Mouse (Mus musculus): ENCODE data around the gene Stag2. TPM values are rescaled to one million over a fixed set of nuclear protein-coding genes. Genes with fewer than 3 reads are reported as not detected.

The Stag2 gene
- 100 to 1,000 TPM in 1 of 2 experiments, 10 to 100 TPM in 1; 91.2 to 113 TPM for total RNA-seq (2021)
- long read RNA-seq, experiment 1, full-length matches to known transcripts, result 14 of 29 reads
- long read RNA-seq, experiment 1, partial matches to known transcripts, result 5 of 29 reads
- long read RNA-seq, experiment 1, other reads (novel, unspliced or antisense), result 10 of 29 reads
- long read RNA-seq, experiment 2, full-length matches to known transcripts, result 16 of 46 reads
- long read RNA-seq, experiment 2, partial matches to known transcripts, result 10 of 46 reads
- long read RNA-seq, experiment 2, other reads (novel, unspliced or antisense), result 20 of 46 reads

- DNase-seq (ENCODE audit: low spot score in 2 of 2), result peak; percentile 83 to 86
Measured at GRCm38 (mm10) chrX:42148788-42149556, at the start of gene Stag2. Stag2 (plus strand) TSS chrX:42149317.

DNA sequence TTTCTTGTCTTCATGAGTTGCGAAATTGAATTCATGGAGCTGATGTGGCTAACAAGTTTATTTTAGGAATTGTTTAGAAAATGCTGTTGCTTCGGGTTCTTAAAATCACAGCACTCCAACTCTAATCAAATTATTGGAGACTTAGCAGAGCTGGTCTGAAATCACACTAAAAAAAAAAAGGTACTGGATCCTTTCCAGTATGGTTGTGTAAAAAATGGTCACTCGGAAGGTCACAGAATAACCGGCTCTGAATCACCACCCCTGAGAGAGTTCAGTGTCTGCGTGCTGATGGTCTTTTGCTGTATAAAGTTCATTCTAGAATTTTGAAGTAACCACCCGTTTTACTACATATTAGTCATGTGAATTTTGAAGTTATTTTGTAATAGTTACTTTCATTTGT, 42.0 kb upstream of the Stag2 start:
- no peak for DNase-seq (ENCODE audit: low spot score in 2 of 2)

GRCm38 (mm10) chrX:42110585-42110984, 38.5 kb upstream of the Stag2 start:
- no peak for DNase-seq (ENCODE audit: low spot score in 2 of 2)

DNA sequence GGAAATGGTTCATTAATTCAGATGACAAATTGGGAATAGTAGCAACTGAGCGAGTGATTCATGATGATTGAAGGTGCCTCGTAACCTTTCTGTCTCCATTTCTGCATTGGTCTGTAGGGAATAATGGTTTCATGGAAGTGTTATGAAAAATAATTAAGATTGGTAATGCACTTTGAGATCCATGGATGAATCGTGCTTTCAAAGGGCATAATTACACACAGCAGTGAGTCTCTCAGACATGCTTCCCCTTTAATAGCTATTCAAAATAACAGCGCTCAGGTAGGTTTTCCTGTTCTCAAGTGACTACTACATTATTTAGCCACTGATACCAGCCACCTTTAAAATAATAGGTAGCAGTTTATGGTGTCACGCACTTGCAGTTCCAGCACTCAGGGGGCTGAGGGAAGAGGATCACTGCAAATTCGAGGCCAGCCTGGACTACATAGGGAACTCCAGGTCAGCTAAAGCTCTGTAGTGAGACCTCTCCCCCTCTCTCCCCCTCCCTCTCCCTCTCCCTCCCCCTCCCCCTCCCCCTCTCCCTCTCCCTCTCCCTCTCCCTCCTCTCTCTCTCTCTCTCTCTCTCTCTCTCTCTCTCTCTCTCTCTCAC, 29.6 kb upstream of the Stag2 start:
- no peak for DNase-seq (ENCODE audit: low spot score in 2 of 2)

DNA sequence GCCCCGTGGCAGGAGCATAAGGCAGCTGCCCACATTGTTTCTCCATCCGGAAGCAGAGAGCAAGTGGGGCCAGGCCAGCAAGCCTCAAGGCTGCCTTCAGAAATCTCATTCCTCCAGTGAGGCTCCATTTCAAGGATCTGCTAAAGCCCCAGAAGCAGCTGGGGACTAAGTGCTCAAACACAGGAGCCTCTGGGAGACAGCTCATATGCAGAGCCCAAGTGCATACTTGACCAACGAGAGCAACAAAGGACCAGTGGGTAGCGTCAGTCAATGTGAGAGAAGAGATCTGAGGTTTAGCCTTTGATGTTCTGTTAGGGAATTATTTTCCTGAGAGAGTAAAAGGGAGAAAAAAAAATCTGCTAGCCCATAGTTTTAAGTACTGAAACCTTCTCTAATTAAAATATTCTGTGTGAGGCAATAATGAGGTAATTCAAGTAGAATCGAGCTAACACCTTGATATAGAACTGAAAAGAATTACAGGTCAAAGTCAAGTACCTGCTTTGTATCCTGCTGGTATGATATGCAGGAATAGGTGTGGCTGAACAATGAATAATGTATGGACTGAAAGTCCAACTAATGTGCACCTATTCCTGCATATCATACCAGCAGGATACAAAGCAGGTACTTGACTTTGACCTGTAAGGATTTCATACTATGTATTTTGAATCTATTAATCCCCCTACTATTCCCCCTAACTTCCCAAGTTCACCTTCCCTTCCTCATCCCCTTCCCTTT, 24.0 kb upstream of the Stag2 start:
- DNase-seq (ENCODE audit: low spot score in 2 of 2), result no peak

GRCm38 (mm10) chrX:42139882-42140281, 9.2 kb upstream of the Stag2 start:
- DNase-seq (ENCODE audit: low spot score in 2 of 2), result no peak

DNA sequence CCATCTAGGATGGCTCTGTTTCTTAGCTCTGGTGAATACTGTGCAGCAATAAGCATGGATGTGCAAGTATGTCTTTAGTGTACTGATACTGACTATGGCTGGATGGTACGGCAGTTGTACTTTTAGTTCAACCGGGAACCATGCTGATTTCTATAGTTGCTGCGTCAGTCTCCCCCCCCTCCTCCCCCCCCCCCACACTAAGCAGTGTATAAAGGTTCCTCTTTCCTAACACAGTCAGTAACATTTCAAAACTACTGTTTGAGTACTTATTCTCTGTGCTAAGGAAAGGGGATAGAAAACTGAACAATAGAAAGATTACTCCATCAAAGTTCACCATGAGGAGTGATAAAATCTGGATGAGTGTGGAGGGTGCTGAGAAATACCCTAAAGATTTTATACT, 6.5 kb upstream of the Stag2 start:
- no peak for DNase-seq (ENCODE audit: low spot score in 2 of 2)

DNA sequence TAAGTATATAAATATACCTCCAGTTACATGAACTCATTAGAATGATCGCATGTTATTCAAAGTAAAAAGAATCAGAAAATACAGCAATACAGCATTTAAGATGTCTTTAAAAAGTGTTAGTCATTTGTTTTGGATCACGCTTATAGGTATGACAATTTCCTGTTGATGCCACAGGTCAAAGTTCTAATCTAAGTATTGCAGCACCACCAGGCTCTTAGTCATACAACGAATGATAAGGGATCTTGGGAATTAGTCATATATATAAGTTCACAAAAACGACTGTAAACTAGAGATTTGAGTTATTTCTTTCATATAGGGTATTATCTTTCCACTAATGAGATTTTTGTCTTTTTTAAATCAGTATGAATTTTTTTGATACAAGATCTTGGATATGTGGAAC, 5.1 kb upstream of the Stag2 start:
- no peak for DNase-seq (ENCODE audit: low spot score in 2 of 2)

- peak in 1 of 2 experiments; percentile 6 for DNase-seq (ENCODE audit: low spot score in 2 of 2)
Measured at GRCm38 (mm10) chrX:42148016-42148451, 1.1 kb upstream of the Stag2 start.

DNA sequence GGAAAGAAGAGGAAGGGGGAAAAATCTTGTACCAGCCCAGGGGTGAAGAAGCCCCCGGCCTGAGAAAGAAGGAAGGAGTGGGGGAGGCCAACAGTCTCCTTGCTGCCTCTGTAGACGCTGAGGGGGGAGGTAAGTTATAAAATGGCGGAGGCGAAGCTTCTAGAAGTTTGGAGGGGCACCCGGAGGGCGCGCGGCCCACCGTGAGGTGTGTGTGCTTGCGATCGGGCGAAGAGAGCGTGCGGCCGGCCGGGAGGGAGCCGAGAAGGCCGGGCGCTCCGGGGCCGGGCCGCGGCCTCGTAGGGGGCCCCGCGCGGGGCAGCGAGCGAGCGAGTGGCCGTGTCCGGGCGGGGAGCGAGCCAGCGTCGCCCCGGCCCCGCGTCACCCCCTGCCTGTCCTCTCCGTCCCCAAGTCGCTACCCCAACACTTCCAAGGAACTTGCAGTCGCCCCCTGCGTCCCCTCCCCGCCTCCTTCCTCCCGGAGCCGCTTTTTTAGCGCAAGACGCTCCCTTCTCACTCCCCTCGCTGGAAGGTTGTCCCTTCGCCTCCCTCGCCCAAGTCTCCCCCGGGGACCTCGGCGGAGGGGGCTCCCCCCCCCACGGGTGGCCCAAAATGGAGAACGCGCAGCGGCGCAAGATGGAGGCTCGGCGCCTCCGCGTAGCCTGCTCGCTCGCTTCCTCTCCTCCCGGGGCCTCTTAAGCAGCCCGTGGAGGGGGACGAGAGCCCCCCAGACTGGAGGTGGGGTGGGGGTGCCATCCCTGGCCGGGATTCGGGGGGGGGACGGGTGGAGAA, 634 bp downstream of the Stag2 start:
- DNase-seq (ENCODE audit: low spot score in 2 of 2), result peak; percentile 35 to 65

- peak; percentile 61 to 81 for DNase-seq (ENCODE audit: low spot score in 2 of 2)
Measured at GRCm38 (mm10) chrX:42150346-42151023, 1.4 kb downstream of the Stag2 start.

DNA sequence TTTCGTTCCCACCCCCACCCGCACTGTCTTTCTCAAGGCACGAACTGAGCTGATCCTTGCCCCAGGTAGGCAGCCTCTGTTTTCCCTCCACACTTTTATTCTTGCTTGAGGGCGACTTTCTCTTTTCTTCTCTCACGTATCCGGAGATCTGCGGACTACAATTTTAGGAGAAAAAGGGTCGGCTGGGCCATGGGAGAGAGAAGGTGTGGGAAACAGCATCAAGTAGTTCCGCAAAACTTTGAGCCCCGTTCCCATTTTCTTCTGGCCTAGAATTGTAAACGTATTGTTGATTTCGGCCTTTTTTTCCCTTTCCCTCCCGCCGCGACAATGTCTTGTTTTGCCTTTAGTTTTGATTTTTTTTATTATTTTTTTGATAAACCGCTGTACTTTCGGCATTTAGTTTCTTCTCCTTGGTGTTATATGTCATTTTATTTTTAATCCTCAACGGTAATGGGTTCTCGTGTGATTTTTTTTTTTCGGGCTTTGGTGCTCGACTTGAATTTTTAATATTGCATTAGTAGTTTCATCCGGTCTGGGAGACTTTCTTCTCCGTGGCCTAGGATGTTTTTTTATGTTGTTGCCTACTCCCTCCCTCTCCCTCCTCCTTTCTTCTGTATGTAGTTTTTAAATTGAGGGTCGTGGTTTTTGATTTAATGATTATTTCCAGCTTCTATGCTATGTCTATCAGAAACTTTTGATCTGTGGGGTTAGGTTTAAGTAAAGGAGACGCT, 2.1 kb downstream of the Stag2 start:
- DNase-seq (ENCODE audit: low spot score in 2 of 2), result peak in 1 of 2 experiments; percentile 7

DNA sequence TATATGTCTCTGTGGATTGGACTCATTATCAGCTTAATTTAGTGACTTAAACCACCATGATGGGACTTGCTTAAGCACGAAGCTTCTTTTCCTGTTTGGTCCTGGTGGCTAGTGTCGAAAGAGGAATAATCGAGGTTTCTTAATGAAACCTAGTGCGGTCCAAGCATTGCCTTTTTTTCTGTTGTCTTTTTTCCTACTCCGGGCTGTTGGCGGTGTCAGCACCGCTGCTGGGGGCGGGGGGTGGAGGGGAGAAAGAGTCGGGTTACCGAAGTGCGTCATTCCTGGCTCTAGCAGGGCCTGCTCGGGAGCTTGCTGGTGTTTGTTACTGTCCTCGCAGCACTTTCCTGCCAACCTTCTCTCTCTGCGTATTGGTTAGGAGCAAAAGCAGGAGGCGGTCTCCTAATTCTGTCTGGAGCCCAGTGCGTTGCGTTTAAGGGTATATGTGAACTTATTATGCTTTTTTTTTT, 2.8 kb downstream of the Stag2 start:
- DNase-seq (ENCODE audit: low spot score in 2 of 2), result peak; percentile 45 to 83

GRCm38 (mm10) chrX:42153056-42153455, 3.9 kb downstream of the Stag2 start:
- DNase-seq (ENCODE audit: low spot score in 2 of 2), result no peak

DNA sequence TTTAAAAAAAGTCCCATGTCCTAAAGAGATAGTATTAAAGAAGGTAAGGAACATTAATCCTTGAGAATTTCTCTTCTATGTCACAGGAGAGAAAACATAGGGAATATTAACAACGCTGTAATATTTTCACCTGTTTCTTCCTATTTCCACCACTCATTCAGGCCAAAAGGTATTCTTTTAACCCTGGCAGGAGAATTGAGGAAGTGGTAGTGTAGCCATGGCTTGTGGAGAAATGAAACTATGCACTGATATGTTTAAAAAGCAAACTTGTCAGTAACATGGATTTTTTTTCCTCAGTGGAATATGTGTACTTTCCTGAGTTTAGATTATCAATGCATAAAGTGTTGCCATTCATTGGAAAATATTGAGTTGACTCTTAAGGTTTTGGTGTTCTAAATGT, 16.3 kb downstream of the Stag2 start:
- no peak for DNase-seq (ENCODE audit: low spot score in 2 of 2)

- no peak for DNase-seq (ENCODE audit: low spot score in 2 of 2)
Measured at GRCm38 (mm10) chrX:42170811-42171210, 21.7 kb downstream of the Stag2 start.

DNA sequence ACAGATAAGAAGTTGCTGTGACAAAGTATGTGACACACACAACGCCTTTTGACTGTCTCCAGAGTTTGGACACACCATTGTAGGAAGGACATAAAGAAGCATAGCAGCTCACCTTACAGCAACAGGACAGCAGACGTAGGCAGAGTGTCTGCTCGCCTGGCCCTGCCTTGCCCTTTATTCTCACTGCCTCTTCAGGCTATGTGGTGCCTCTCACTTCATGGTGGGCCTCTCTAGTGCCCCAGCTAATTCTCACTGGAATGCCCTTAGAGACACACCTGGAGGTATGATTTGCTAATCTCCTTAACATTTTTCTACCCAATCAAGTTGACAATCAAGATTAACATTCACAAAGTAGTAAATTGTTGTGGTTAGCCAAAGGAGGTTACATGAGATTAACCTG, 38.5 kb downstream of the Stag2 start:
- no peak for DNase-seq (ENCODE audit: low spot score in 2 of 2)

- no peak for DNase-seq (ENCODE audit: low spot score in 2 of 2)
Measured at GRCm38 (mm10) chrX:42188825-42189426, 39.8 kb downstream of the Stag2 start.

DNA sequence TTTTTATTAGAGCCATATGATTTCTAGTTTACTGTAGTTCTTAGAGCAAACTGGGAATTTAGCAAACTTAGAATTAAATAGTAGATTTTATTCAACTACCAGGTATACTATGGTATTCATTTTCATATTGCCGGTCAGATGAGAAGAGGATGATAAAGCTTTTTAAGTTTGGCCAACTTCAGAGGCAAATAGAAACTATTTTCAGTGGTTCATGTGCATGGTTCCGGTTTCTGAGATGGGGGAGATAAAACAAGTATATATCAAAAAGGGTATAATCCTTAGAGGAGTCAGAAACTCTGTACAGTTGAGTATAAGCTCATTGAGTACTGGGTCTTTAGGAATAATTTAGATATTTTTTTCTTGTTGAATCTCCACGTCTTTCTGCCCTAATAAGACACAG, 45.5 kb downstream of the Stag2 start:
- DNase-seq (ENCODE audit: low spot score in 2 of 2), result no peak

All from gastrocnemius, postnatal 4 days (tissue).